Mouse (Mus musculus) midbrain, embryonic 16.5 days (tissue): ENCODE measurements around the gene Cnga2. TPM values are rescaled to one million over a fixed set of nuclear protein-coding genes. Genes with fewer than 3 reads are reported as not detected.

Source experiments
- ATAC-seq: fragments of 200-750 bp; cut with Nextera tagmentation; 2 replicates; pipeline ENCODE4 v1.8.0; 2017; ENCODE audit warnings: moderate TSS enrichment
- H3K27ac ChIP-seq: fragments of 300-500 bp; sonication (generic); 2 replicates; pipeline ENCODE4 v1.5.1; 2014; ENCODE audit warnings: mild to moderate bottlenecking, low read length, mixed read lengths
- H3K27me3 ChIP-seq: fragments of 300-500 bp; sonication (generic); 2 replicates; pipeline ENCODE4 v1.6.1; 2014; ENCODE audit warnings: low read depth, low read length, mixed read lengths; ENCODE audit not compliant: control insufficient read depth, insufficient read depth
- H3K36me3 ChIP-seq: fragments of 300-500 bp; sonication (generic); 2 replicates; pipeline ENCODE4 v1.6.1; 2014; ENCODE audit warnings: mild to moderate bottlenecking, low read length, moderate library complexity, mixed read lengths; ENCODE audit not compliant: control insufficient read depth, insufficient read depth
- H3K4me1 ChIP-seq: fragments of 300-500 bp; sonication (generic); 2 replicates; pipeline ENCODE4 v1.6.1; 2014; ENCODE audit warnings: mild to moderate bottlenecking, low read length, mixed read lengths; ENCODE audit not compliant: control insufficient read depth, insufficient read depth
- H3K4me2 ChIP-seq: fragments of 300-500 bp; sonication (generic); 2 replicates; pipeline ENCODE4 v1.6.1; 2014; ENCODE audit warnings: mild to moderate bottlenecking, low read length, mixed read lengths
- H3K4me3 ChIP-seq: fragments of 300-500 bp; sonication (generic); 2 replicates; pipeline ENCODE4 v1.5.1; 2014; ENCODE audit warnings: low read depth, mild to moderate bottlenecking, low read length, moderate library complexity, mixed read lengths
- H3K9ac ChIP-seq: fragments of 300-500 bp; sonication (generic); 2 replicates; pipeline ENCODE4 v1.6.1; 2014; ENCODE audit warnings: low read depth, low read length, mixed read lengths
- H3K9me3 ChIP-seq: fragments of 300-500 bp; sonication (generic); replicated peaks from 2 replicates; pipeline ENCODE4 v1.6.1; 2014; ENCODE audit warnings: mild to moderate bottlenecking, low read length, mixed read lengths; ENCODE audit not compliant: control insufficient read depth, poor library complexity, severe bottlenecking
- WGBS: fragments of 180-500 bp; shearing (Covaris S2); extraction: QIAGEN DNeasy Blood & Tissue Kit; methylation state at CpG from one replicate; pipeline ENCODE4 v1.1.7; 2014; 5-methylcytosine and 5-hydroxymethylcytosine counted together
- polyA plus RNA-seq: library from polyadenylated mRNA; unstranded; fragments of >200 nt; fragmentation: Nextera tagmentation; extraction: Ambion mirVana; gene quantifications from 2 replicates; pipeline ENCODE4 v1.2.1, GENCODE M21; 2015

Gene Cnga2
- 0.24 and 0.28 TPM in 2 replicates for polyA plus RNA-seq

GRCm38 (mm10) chrX:71991549-71991948 lies at the start of gene Cnga2:
Gene Cnga2 (plus strand): TSS chrX:71991849.
- no peak within 1 kb of the TSS for H3K9ac ChIP-seq
- no peaks in the 10 kb centered on the region for H3K36me3 ChIP-seq
- H3K4me2 ChIP-seq, result no peak within 1 kb of the TSS
- H3K4me1 ChIP-seq, result no peaks in the 10 kb centered on the region
- no peaks in the 10 kb centered on the region for H3K9me3 ChIP-seq
- 73% methylated on average over 3 of the region's 3 CpGs for WGBS
- H3K27me3 ChIP-seq, result no peaks in the 10 kb centered on the region
- H3K27ac ChIP-seq, result no peak within 1 kb of the TSS
- H3K4me3 ChIP-seq, result no peak within 1 kb of the TSS
- no peak for ATAC-seq

- no peak overlapping the region for H3K27ac ChIP-seq
- no peaks in the 10 kb centered on the region for H3K9me3 ChIP-seq
- H3K36me3 ChIP-seq, result no peaks in the 10 kb centered on the region
- H3K27me3 ChIP-seq, result no peaks in the 10 kb centered on the region
- no peak overlapping the region for H3K4me3 ChIP-seq
- H3K4me2 ChIP-seq, result no peak overlapping the region
- no peak overlapping the region for H3K9ac ChIP-seq
- no peaks in the 10 kb centered on the region for H3K4me1 ChIP-seq
- no peak for ATAC-seq
- WGBS, result 18% methylated on average over 3 of the region's 3 CpGs
These were observed 45.0 kb upstream of the Cnga2 start for GRCm38 (mm10) chrX:71946631-71947030.

- H3K27ac ChIP-seq, result no peak overlapping the region
- H3K4me2 ChIP-seq, result no peak overlapping the region
- no peak for ATAC-seq
- H3K9ac ChIP-seq, result no peak overlapping the region
- H3K9me3 ChIP-seq, result no peaks in the 10 kb centered on the region
- no peaks in the 10 kb centered on the region for H3K36me3 ChIP-seq
- H3K4me3 ChIP-seq, result no peak overlapping the region
- no peaks in the 10 kb centered on the region for H3K4me1 ChIP-seq
- no peaks in the 10 kb centered on the region for H3K27me3 ChIP-seq
These were observed 33.3 kb upstream of the Cnga2 start for GRCm38 (mm10) chrX:71958366-71958765.

- H3K27me3 ChIP-seq, result no peaks in the 10 kb centered on the region
- H3K9ac ChIP-seq, result peak within 1 kb of the TSS; percentile 84
- no peaks in the 10 kb centered on the region; the same call in none of the 2 replicates for H3K4me1 ChIP-seq
- peak within 1 kb of the TSS; percentile 75 for H3K27ac ChIP-seq
- peak; percentile 91 for ATAC-seq
- H3K4me2 ChIP-seq, result peak within 1 kb of the TSS; percentile 71
- H3K4me3 ChIP-seq, result peak within 1 kb of the TSS; percentile 54
- no peaks in the 10 kb centered on the region for H3K9me3 ChIP-seq
- 23% methylated on average over 39 of the region's 72 CpGs for WGBS
- H3K36me3 ChIP-seq, result 0 out of 2 replicates have a peak, but pooled peaks cover 6% of the 10 kb centered on the region
These were observed 29.3 kb upstream of the Cnga2 start, which contains the start of gene Prrg3 for GRCm38 (mm10) chrX:71962073-71963051. Gene Prrg3 (plus strand): TSS chrX:71962624.

GRCm38 (mm10) chrX:71963275-71963912 lies 28.3 kb upstream of the Cnga2 start:
- peak; percentile 73 for ATAC-seq
- peak overlapping the region; percentile 84 for H3K9ac ChIP-seq

GRCm38 (mm10) chrX:71968216-71968615 lies 23.4 kb upstream of the Cnga2 start:
- Histone ChIP-seq H3K9ac (no peak overlapping the region), H3K4me1 (no peaks in the 10 kb centered on the region; the same call in none of the 2 replicates), H3K4me2 (no peak overlapping the region), H3K27me3 (no peaks in the 10 kb centered on the region), H3K36me3 (0 out of 2 replicates have a peak, but pooled peaks cover 6% of the 10 kb centered on the region), H3K9me3 (no peaks in the 10 kb centered on the region), H3K4me3 (no peak overlapping the region), H3K27ac (no peak overlapping the region)
- WGBS, result 85% methylated on average over 1 of the region's 1 CpGs
- ATAC-seq, result no peak

More at GRCm38 (mm10) chrX:71963275-71963912, 28.3 kb upstream of the Cnga2 start:
- 0 out of 2 replicates have a peak, but pooled peaks cover 6% of the 10 kb centered on the region for H3K36me3 ChIP-seq
- peak overlapping the region; percentile 75 for H3K27ac ChIP-seq
- no peaks in the 10 kb centered on the region for H3K27me3 ChIP-seq
- H3K4me1 ChIP-seq, result no peaks in the 10 kb centered on the region; the same call in none of the 2 replicates
- peak overlapping the region; percentile 71 for H3K4me2 ChIP-seq
- H3K9me3 ChIP-seq, result no peaks in the 10 kb centered on the region
- peak overlapping the region; percentile 54 for H3K4me3 ChIP-seq
- 26% methylated on average over 9 of the region's 9 CpGs for WGBS

- no peak overlapping the region for H3K4me2 ChIP-seq
- 0 out of 2 replicates have a peak, but pooled peaks cover 6% of the 10 kb centered on the region for H3K36me3 ChIP-seq
- H3K27me3 ChIP-seq, result no peaks in the 10 kb centered on the region
- no peaks in the 10 kb centered on the region for H3K9me3 ChIP-seq
- no peaks in the 10 kb centered on the region; the same call in none of the 2 replicates for H3K4me1 ChIP-seq
- H3K4me3 ChIP-seq, result no peak overlapping the region
- no peak overlapping the region for H3K9ac ChIP-seq
- no peak overlapping the region for H3K27ac ChIP-seq
- ATAC-seq, result no peak
- WGBS, result 77% methylated on average over 6 of the region's 6 CpGs
These were observed 22.8 kb upstream of the Cnga2 start for GRCm38 (mm10) chrX:71968816-71969215.

- H3K4me3 ChIP-seq, result no peak overlapping the region
- no peaks in the 10 kb centered on the region for H3K9me3 ChIP-seq
- no peak overlapping the region for H3K27ac ChIP-seq
- WGBS, result 61% methylated on average over 5 of the region's 5 CpGs
- no peaks in the 10 kb centered on the region for H3K4me1 ChIP-seq
- no peaks in the 10 kb centered on the region for H3K27me3 ChIP-seq
- H3K9ac ChIP-seq, result no peak overlapping the region
- H3K36me3 ChIP-seq, result 0 out of 2 replicates have a peak, but pooled peaks cover 4% of the 10 kb centered on the region
- no peak for ATAC-seq
- H3K4me2 ChIP-seq, result no peak overlapping the region
These were observed 20.3 kb upstream of the Cnga2 start for GRCm38 (mm10) chrX:71971325-71971724.
